Mouse (Mus musculus) heart, embryonic 10.5 days (tissue): ENCODE measurements around the gene Ap1m2. TPM values are rescaled to one million over a fixed set of nuclear protein-coding genes. Genes with fewer than 3 reads are reported as not detected.

Source experiments
- DNase-seq: peaks from one replicate; pipeline ENCODE4 v3.0.0-alpha.2; 2017; ENCODE audit warnings: low spot score
- H3K27ac ChIP-seq: fragments of 300-500 bp; sonication (generic); 2 replicates; pipeline ENCODE4 v1.5.1; 2016; ENCODE audit warnings: mild to moderate bottlenecking
- H3K27me3 ChIP-seq: fragments of 300-500 bp; sonication (generic); 2 replicates; pipeline ENCODE4 v1.6.1; 2016; ENCODE audit warnings: mild to moderate bottlenecking; ENCODE audit not compliant: poor library complexity, insufficient read depth, severe bottlenecking
- H3K36me3 ChIP-seq: fragments of 300-500 bp; sonication (generic); 2 replicates; pipeline ENCODE4 v1.6.1; 2016; ENCODE audit warnings: mild to moderate bottlenecking, moderate library complexity
- H3K4me1 ChIP-seq: fragments of 300-500 bp; sonication (generic); 2 replicates; pipeline ENCODE4 v1.6.1; 2016; ENCODE audit warnings: mild to moderate bottlenecking
- H3K4me3 ChIP-seq: fragments of 300-500 bp; sonication (generic); 2 replicates; pipeline ENCODE4 v1.5.1; 2016; ENCODE audit warnings: mild to moderate bottlenecking, moderate library complexity
- H3K9me3 ChIP-seq: fragments of 300-500 bp; sonication (generic); 2 replicates; pipeline ENCODE4 v1.6.1; 2016; ENCODE audit warnings: mild to moderate bottlenecking, moderate library complexity
- WGBS: fragments of 180-500 bp; shearing (Covaris S2); methylation state at CpG from one replicate; pipeline ENCODE4 v1.1.7; 2016; 5-methylcytosine and 5-hydroxymethylcytosine counted together
- polyA plus RNA-seq: library from polyadenylated mRNA; unstranded; fragments of >200 nt; fragmentation: Nextera tagmentation; extraction: Ambion mirVana; gene quantifications from 2 replicates; pipeline ENCODE4 v1.2.1, GENCODE M21; 2016

The Ap1m2 gene
- 2.0 and 6.1 TPM in 2 replicates for polyA plus RNA-seq

GRCm38 (mm10) chr9:21312134-21312533 is at the start of gene Ap1m2:
Ap1m2 (minus strand) TSS chr9:21312337.
- H3K4me3 ChIP-seq: peak within 1 kb of the TSS; percentile 45
- H3K27ac ChIP-seq: no peak within 1 kb of the TSS
- no peaks in the 10 kb centered on the region for H3K9me3 ChIP-seq
- peaks cover 19% of the 10 kb centered on the region for H3K27me3 ChIP-seq
- peaks cover 17% of the 10 kb centered on the region for H3K4me1 ChIP-seq
- 8% methylated on average over 35 of the region's 35 CpGs for WGBS
- H3K36me3 ChIP-seq: no peaks in the 10 kb centered on the region
- DNase-seq: no peak

GRCm38 (mm10) chr9:21356981-21357718 is 45.0 kb upstream of the Ap1m2 start:
- Histone ChIP-seq H3K4me1 (peaks cover 14% of the 10 kb centered on the region), H3K27ac (no peak overlapping the region), H3K27me3 (peaks cover 12% of the 10 kb centered on the region), H3K36me3 (peaks cover 31% of the 10 kb centered on the region), H3K9me3 (no peaks in the 10 kb centered on the region), H3K4me3 (no peak overlapping the region)
- WGBS: 0% methylated on average over 1 of the region's 1 CpGs
- no peak for DNase-seq

GRCm38 (mm10) chr9:21354796-21355195 is 42.7 kb upstream of the Ap1m2 start:
- Histone ChIP-seq H3K4me3 (no peak overlapping the region), H3K27me3 (peaks cover 2% of the 10 kb centered on the region), H3K27ac (no peak overlapping the region), H3K4me1 (peaks cover 14% of the 10 kb centered on the region), H3K36me3 (peaks cover 51% of the 10 kb centered on the region), H3K9me3 (no peaks in the 10 kb centered on the region)
- no peak for DNase-seq
- WGBS: 87% methylated on average over 6 of the region's 6 CpGs

GRCm38 (mm10) chr9:21353373-21353686 is 41.2 kb upstream of the Ap1m2 start:
- 62% methylated on average over 2 of the region's 2 CpGs for WGBS
- H3K27ac ChIP-seq: peak overlapping the region; percentile 78
- H3K9me3 ChIP-seq: no peaks in the 10 kb centered on the region
- H3K4me1 ChIP-seq: peaks cover 14% of the 10 kb centered on the region
- H3K4me3 ChIP-seq: no peak overlapping the region
- H3K36me3 ChIP-seq: peaks cover 61% of the 10 kb centered on the region
- no peaks in the 10 kb centered on the region for H3K27me3 ChIP-seq
- DNase-seq: no peak

GRCm38 (mm10) chr9:21352463-21353372 is 40.6 kb upstream of the Ap1m2 start:
- Histone ChIP-seq H3K27ac (peak overlapping the region; percentile 78), H3K36me3 (peaks cover 67% of the 10 kb centered on the region), H3K4me3 (no peak overlapping the region; the same call in 1 of the 2 replicates), H3K4me1 (peaks cover 14% of the 10 kb centered on the region), H3K27me3 (no peaks in the 10 kb centered on the region), H3K9me3 (no peaks in the 10 kb centered on the region)
- no peak for DNase-seq
- 33% methylated on average over 20 of the region's 20 CpGs for WGBS

- Histone ChIP-seq H3K4me1 (peaks cover 14% of the 10 kb centered on the region), H3K27ac (0 out of 2 replicates have a peak overlapping the region, but pooled peaks have one; percentile 78), H3K36me3 (peaks cover 75% of the 10 kb centered on the region), H3K9me3 (no peaks in the 10 kb centered on the region), H3K27me3 (no peaks in the 10 kb centered on the region), H3K4me3 (no peak overlapping the region)
- no peak for DNase-seq
- 89% methylated on average over 4 of the region's 4 CpGs for WGBS
Observed at GRCm38 (mm10) chr9:21351702-21352377, 39.7 kb upstream of the Ap1m2 start.

- Histone ChIP-seq H3K27me3 (no peaks in the 10 kb centered on the region), H3K4me3 (no peak overlapping the region), H3K9me3 (no peaks in the 10 kb centered on the region), H3K27ac (no peak overlapping the region), H3K36me3 (peaks cover 79% of the 10 kb centered on the region), H3K4me1 (peaks cover 14% of the 10 kb centered on the region)
- WGBS: 89% methylated on average over 7 of the region's 7 CpGs
- no peak for DNase-seq
Observed at GRCm38 (mm10) chr9:21351178-21351577, 39.0 kb upstream of the Ap1m2 start.

- Histone ChIP-seq H3K36me3 (peaks cover 86% of the 10 kb centered on the region), H3K27me3 (no peaks in the 10 kb centered on the region), H3K27ac (no peak overlapping the region), H3K4me3 (no peak overlapping the region), H3K4me1 (peaks cover 10% of the 10 kb centered on the region), H3K9me3 (no peaks in the 10 kb centered on the region)
- 84% methylated on average over 3 of the region's 3 CpGs for WGBS
- no peak for DNase-seq
Observed at GRCm38 (mm10) chr9:21348152-21348551, 36.0 kb upstream of the Ap1m2 start.

- peaks cover 86% of the 10 kb centered on the region for H3K36me3 ChIP-seq
- H3K27me3 ChIP-seq: no peaks in the 10 kb centered on the region
- no peaks in the 10 kb centered on the region for H3K4me1 ChIP-seq
- no peaks in the 10 kb centered on the region for H3K9me3 ChIP-seq
- no peak overlapping the region for H3K27ac ChIP-seq
- H3K4me3 ChIP-seq: no peak overlapping the region
- DNase-seq: no peak
- 77% methylated on average over 16 of the region's 16 CpGs for WGBS
Observed at GRCm38 (mm10) chr9:21346627-21347365, 34.7 kb upstream of the Ap1m2 start.

GRCm38 (mm10) chr9:21340411-21340810 is 28.3 kb upstream of the Ap1m2 start:
- no peak overlapping the region for H3K4me3 ChIP-seq
- DNase-seq: no peak
- H3K27me3 ChIP-seq: no peaks in the 10 kb centered on the region
- peaks cover 20% of the 10 kb centered on the region for H3K4me1 ChIP-seq
- H3K36me3 ChIP-seq: peaks cover 55% of the 10 kb centered on the region
- 60% methylated on average over 4 of the region's 4 CpGs for WGBS
- no peaks in the 10 kb centered on the region for H3K9me3 ChIP-seq
- H3K27ac ChIP-seq: no peak overlapping the region

GRCm38 (mm10) chr9:21337652-21338051 is 25.5 kb upstream of the Ap1m2 start:
- H3K27me3 ChIP-seq: no peaks in the 10 kb centered on the region
- peak overlapping the region; percentile 76 for H3K27ac ChIP-seq
- H3K9me3 ChIP-seq: no peaks in the 10 kb centered on the region
- H3K4me1 ChIP-seq: peaks cover 34% of the 10 kb centered on the region
- H3K4me3 ChIP-seq: peak overlapping the region; percentile 56
- WGBS: 8% methylated on average over 20 of the region's 20 CpGs
- peaks cover 30% of the 10 kb centered on the region for H3K36me3 ChIP-seq
- DNase-seq: no peak

GRCm38 (mm10) chr9:21336491-21336890 is 24.4 kb upstream of the Ap1m2 start:
- no peak for DNase-seq
- 87% methylated on average over 8 of the region's 8 CpGs for WGBS
- H3K4me1 ChIP-seq: peaks cover 45% of the 10 kb centered on the region
- H3K4me3 ChIP-seq: no peak overlapping the region
- H3K27me3 ChIP-seq: no peaks in the 10 kb centered on the region
- H3K36me3 ChIP-seq: peaks cover 19% of the 10 kb centered on the region
- H3K27ac ChIP-seq: no peak overlapping the region
- no peaks in the 10 kb centered on the region for H3K9me3 ChIP-seq
